Mouse (Mus musculus) hindbrain, embryonic 16.5 days (tissue): ENCODE results near the gene Olfr655. TPM values are rescaled to one million over a fixed set of nuclear protein-coding genes. Genes with fewer than 3 reads are reported as not detected.

Experiments
- ATAC-seq: fragments of 200-750 bp; cut with Nextera tagmentation; 2 replicates; pipeline ENCODE4 v1.8.0; 2017; ENCODE audit warnings: moderate TSS enrichment, moderate library complexity
- H3K27ac ChIP-seq: fragments of 300-500 bp; sonication (generic); 2 replicates; pipeline ENCODE4 v1.5.1; 2014; ENCODE audit warnings: low read depth, mild to moderate bottlenecking, control low read depth, low read length, moderate library complexity
- H3K27me3 ChIP-seq: fragments of 300-500 bp; sonication (generic); replicated peaks from 2 replicates; pipeline ENCODE4 v1.6.1; 2014; ENCODE audit warnings: low read length; ENCODE audit not compliant: control insufficient read depth, insufficient read depth
- H3K36me3 ChIP-seq: fragments of 300-500 bp; sonication (generic); 2 replicates; pipeline ENCODE4 v1.6.1; 2014; ENCODE audit warnings: mild to moderate bottlenecking, low read length, moderate library complexity, mixed read lengths; ENCODE audit not compliant: control insufficient read depth, insufficient read depth
- H3K4me1 ChIP-seq: fragments of 300-500 bp; sonication (generic); 2 replicates; pipeline ENCODE4 v1.6.1; 2014; ENCODE audit warnings: low read depth, low read length; ENCODE audit not compliant: control insufficient read depth, insufficient read depth
- H3K4me2 ChIP-seq: fragments of 300-500 bp; sonication (generic); 2 replicates; pipeline ENCODE4 v1.6.1; 2014; ENCODE audit warnings: mild to moderate bottlenecking, low read length, control low read depth, moderate library complexity
- H3K4me3 ChIP-seq: fragments of 300-500 bp; sonication (generic); 2 replicates; pipeline ENCODE4 v1.5.1; 2014; ENCODE audit warnings: mild to moderate bottlenecking, low read length, control low read depth, moderate library complexity
- H3K9ac ChIP-seq: fragments of 300-500 bp; sonication (generic); 2 replicates; pipeline ENCODE4 v1.6.1; 2014; ENCODE audit warnings: low read depth, mild to moderate bottlenecking, control low read depth, low read length, moderate library complexity
- H3K9me3 ChIP-seq: fragments of 300-500 bp; sonication (generic); 2 replicates; pipeline ENCODE4 v1.6.1; 2014; ENCODE audit warnings: mild to moderate bottlenecking, low read length, moderate library complexity; ENCODE audit not compliant: control insufficient read depth
- WGBS: fragments of 180-500 bp; shearing (Covaris S2); extraction: QIAGEN DNeasy Blood & Tissue Kit; methylation state at CpG from one replicate; pipeline ENCODE4 v1.1.7; 2014; 5-methylcytosine and 5-hydroxymethylcytosine counted together
- polyA plus RNA-seq: library from polyadenylated mRNA; unstranded; fragments of >200 nt; fragmentation: Nextera tagmentation; extraction: Ambion mirVana; gene quantifications from 2 replicates; pipeline ENCODE4 v1.2.1, GENCODE M21; 2015

Olfr655 gene
- polyA plus RNA-seq, 1 experiment from 2014 or later = not detected

DNA sequence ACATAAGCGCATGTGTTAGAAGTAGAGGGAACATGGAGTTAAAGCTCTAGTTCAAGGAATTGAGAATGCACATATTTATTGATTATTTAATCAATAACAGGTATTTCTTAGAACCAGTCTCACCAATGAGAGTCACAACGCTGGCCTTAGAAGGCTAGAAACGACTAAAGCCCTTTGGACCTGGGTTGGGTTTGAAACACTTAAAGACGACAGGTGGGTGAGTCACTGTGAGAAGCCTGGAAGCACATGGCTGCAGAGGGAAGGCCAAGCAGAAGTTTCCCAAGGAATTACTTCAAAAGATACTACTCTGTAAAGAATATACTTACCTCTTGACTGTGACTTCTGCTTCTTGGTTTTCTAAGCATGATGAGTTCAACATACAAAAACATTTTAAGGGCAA lies 20.7 kb downstream of the Olfr655 start:
- H3K4me1 ChIP-seq = no peaks in the 10 kb centered on the region
- ATAC-seq = no peak
- H3K4me3 ChIP-seq = no peak overlapping the region
- 89% methylated on average over 4 of the region's 4 CpGs for whole genome bisulfite sequencing
- no peaks in the 10 kb centered on the region for H3K27me3 ChIP-seq
- no peak overlapping the region for H3K27ac ChIP-seq
- no peak overlapping the region for H3K4me2 ChIP-seq
- no peaks in the 10 kb centered on the region for H3K9me3 ChIP-seq
- no peaks in the 10 kb centered on the region for H3K36me3 ChIP-seq
- H3K9ac ChIP-seq = no peak overlapping the region

DNA sequence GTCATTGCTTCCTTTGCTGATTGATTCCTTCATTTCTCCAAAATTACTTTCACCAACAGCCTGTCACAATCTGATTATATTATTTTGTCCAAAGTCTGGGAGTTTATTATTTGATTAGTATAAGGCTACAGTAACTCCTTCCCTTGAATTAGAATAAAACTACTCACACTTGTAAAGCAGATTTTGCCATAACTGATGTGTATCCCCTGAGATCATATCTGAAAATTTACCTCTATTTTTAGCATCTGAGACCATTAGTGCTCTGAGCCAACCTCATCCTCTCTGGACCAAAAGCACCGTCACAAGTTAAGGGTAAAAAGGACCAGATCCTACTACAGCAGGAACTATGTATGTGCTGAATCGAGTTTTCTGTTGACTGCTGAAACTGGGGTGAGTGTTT lies 24.6 kb downstream of the Olfr655 start, which contains the start of gene Olfr653:
Gene Olfr653, plus strand, starts transcription at position 301 of the 400 bp plus-strand sequence.
- 69% methylated on average over 2 of the region's 2 CpGs for WGBS

DNA sequence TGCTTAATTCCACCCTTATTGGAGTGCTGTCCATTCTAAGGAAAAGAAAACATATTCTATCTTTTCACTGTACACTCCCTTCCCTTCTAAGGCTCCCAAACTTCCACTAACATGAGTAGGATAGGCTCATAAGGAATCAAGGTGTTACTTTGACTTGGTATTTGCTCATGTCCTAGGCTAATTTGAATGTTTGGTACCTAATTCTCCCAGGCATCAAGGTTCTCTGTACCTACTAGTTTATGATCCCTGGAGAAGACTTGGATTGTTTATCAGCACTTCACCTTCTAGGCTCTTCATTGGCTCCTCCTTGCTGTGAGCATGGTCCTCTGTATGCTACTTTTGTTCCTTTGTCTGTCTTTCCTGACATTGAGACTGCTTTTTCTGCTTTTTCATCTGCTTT lies 41.0 kb downstream of the Olfr655 start, which contains the start of gene Olfr652:
Gene Olfr652, plus strand, starts transcription at position 301 of the 400 bp plus-strand sequence.
- H3K9me3 ChIP-seq = no peaks in the 10 kb centered on the region
- no peak within 1 kb of the TSS for H3K9ac ChIP-seq
- H3K36me3 ChIP-seq = no peaks in the 10 kb centered on the region
- H3K27ac ChIP-seq = no peak within 1 kb of the TSS
- no peaks in the 10 kb centered on the region for H3K4me1 ChIP-seq
- no peaks in the 10 kb centered on the region for H3K27me3 ChIP-seq
- no peak within 1 kb of the TSS for H3K4me2 ChIP-seq
- no peak within 1 kb of the TSS for H3K4me3 ChIP-seq
- no peak for ATAC-seq

More for the DNA sequence above, 24.6 kb downstream of the Olfr655 start, which contains the start of gene Olfr653:
- no peak within 1 kb of the TSS for H3K9ac ChIP-seq
- no peak within 1 kb of the TSS for H3K4me2 ChIP-seq
- no peak within 1 kb of the TSS for H3K4me3 ChIP-seq
- H3K27ac ChIP-seq = no peak within 1 kb of the TSS
- H3K9me3 ChIP-seq = no peaks in the 10 kb centered on the region
- H3K4me1 ChIP-seq = no peaks in the 10 kb centered on the region
- no peaks in the 10 kb centered on the region for H3K36me3 ChIP-seq
- ATAC-seq = no peak
- no peaks in the 10 kb centered on the region for H3K27me3 ChIP-seq

DNA sequence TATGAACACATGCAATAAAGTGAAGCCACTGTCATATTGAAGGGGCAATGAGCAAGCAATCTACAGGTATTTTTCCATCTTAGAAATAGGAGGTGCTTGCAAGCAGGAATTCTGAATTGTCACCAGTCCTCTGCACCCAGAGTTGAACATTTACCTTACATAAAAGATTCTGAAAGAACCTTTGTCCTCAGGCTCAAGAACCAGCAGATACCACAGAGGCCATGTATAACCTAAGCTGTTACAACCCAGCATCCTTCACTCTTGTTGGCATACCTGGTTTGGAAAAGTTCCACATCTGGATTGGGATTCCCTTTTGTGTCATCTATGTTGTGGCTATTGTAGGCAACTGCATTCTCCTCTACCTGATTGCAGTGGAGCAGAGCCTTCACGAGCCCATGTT lies 48.9 kb downstream of the Olfr655 start:
- Histone ChIP-seq H3K9me3 (no peaks in the 10 kb centered on the region), H3K4me1 (no peaks in the 10 kb centered on the region), H3K4me3 (no peak overlapping the region), H3K36me3 (no peaks in the 10 kb centered on the region), H3K27ac (no peak overlapping the region), H3K9ac (no peak overlapping the region), H3K4me2 (no peak overlapping the region), H3K27me3 (no peaks in the 10 kb centered on the region)
- ATAC-seq = no peak
- 75% methylated on average over 1 of the region's 1 CpGs for WGBS

DNA sequence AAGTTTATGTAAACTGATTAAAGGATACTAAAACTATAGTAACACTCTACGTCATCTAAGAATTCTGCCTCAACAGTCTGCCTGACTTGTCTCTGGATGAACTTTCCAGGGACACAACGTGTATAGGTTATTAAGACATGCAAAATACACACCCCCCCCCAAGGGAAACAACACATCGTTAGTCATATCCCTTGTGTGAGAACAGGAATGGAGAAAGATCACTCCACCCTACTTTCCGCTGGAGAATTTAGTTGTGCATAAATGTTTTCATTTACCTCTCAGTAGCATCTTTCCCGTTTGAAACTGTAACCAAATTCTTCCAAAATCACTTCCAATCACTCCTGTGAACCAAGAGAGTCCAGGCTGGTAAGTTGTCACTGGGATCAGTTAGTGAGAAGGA lies 51.7 kb downstream of the Olfr655 start, which contains the start of gene Olfr651:
Gene Olfr651, plus strand, starts transcription at position 301 of the 400 bp plus-strand sequence.
- Histone ChIP-seq H3K9me3 (no peaks in the 10 kb centered on the region), H3K4me1 (no peaks in the 10 kb centered on the region), H3K27me3 (no peaks in the 10 kb centered on the region), H3K27ac (no peak within 1 kb of the TSS), H3K4me2 (no peak within 1 kb of the TSS), H3K9ac (no peak within 1 kb of the TSS), H3K4me3 (no peak within 1 kb of the TSS), H3K36me3 (no peaks in the 10 kb centered on the region)
- 86% methylated on average over 5 of the region's 5 CpGs for WGBS
- ATAC-seq = no peak

Other genes starting within 250 kb of the Olfr655 start
- gene Trim12c, start 248.4 kb downstream of the Olfr655 start, polyA plus RNA-seq = 1.2 and 1.4 TPM in 2 replicates
- gene Trim30b, start 231.9 kb downstream of the Olfr655 start, polyA plus RNA-seq = not detected in 2 replicates
- 0.09 and 0.14 TPM in 2 replicates for gene Trim30c, start 200.9 kb downstream of the Olfr655 start, polyA plus RNA-seq
- gene Trim30a, start 136.6 kb downstream of the Olfr655 start, polyA plus RNA-seq = 0.48 and 0.61 TPM in 2 replicates
- 0.31 and 0.70 TPM in 2 replicates for gene Trim30d, start 93.9 kb downstream of the Olfr655 start, polyA plus RNA-seq
- gene Olfr651, start 51.6 kb downstream of the Olfr655 start, polyA plus RNA-seq = not detected in 2 replicates
- 0.08 and 0.10 TPM in 2 replicates for gene Olfr652, start 40.9 kb downstream of the Olfr655 start, polyA plus RNA-seq
- 0.05 TPM in 1 of 2 replicates, not detected in the other for gene Olfr653, start 24.5 kb downstream of the Olfr655 start, polyA plus RNA-seq
- gene Olfr654, start 14.8 kb downstream of the Olfr655 start, polyA plus RNA-seq = not detected in 2 replicates
- not detected in 2 replicates for gene Olfr656, start 12.2 kb upstream of the Olfr655 start, polyA plus RNA-seq
- gene Olfr657, start 23.0 kb upstream of the Olfr655 start, polyA plus RNA-seq = not detected in 2 replicates
- gene Olfr658, start 45.5 kb upstream of the Olfr655 start, polyA plus RNA-seq = 0.16 and 0.25 TPM in 2 replicates
- not detected in 2 replicates for gene Olfr659, start 65.0 kb upstream of the Olfr655 start, polyA plus RNA-seq
- not detected in 2 replicates for gene Olfr661, start 84.7 kb upstream of the Olfr655 start, polyA plus RNA-seq
- gene Usp17le, start 175.7 kb upstream of the Olfr655 start, polyA plus RNA-seq = not detected in 2 replicates
- gene Usp17lb, start 240.8 kb upstream of the Olfr655 start, polyA plus RNA-seq = not detected in 2 replicates